Mouse (Mus musculus) forebrain, postnatal 0 days (tissue): Measurements from ENCODE around the gene Sh3bp4. TPM values are rescaled to one million over a fixed set of nuclear protein-coding genes. Genes with fewer than 3 reads are reported as not detected.

ENCODE experiments used
- ATAC-seq: fragments of 200-750 bp; cut with Nextera tagmentation; 2 replicates; pipeline ENCODE4 v1.8.0; 2017; ENCODE audit warnings: mild to moderate bottlenecking, moderate library complexity
- DNase-seq: peaks from one replicate; pipeline ENCODE4 v3.0.0-alpha.2; 2015
- H3K27ac ChIP-seq: fragments of 300-500 bp; sonication (generic); 2 replicates; pipeline ENCODE4 v1.5.1; 2014; ENCODE audit warnings: low read depth, mild to moderate bottlenecking, antibody characterized with exemption, low read length, moderate library complexity, mixed read lengths
- H3K27me3 ChIP-seq: fragments of 300-500 bp; sonication (generic); 2 replicates; pipeline ENCODE4 v1.6.1; 2014; ENCODE audit warnings: mild to moderate bottlenecking, low read length, mixed read lengths; ENCODE audit not compliant: insufficient read depth
- H3K36me3 ChIP-seq: fragments of 300-500 bp; sonication (generic); 2 replicates; pipeline ENCODE4 v1.6.1; 2014; ENCODE audit warnings: mild to moderate bottlenecking, moderate library complexity; ENCODE audit not compliant: insufficient read depth
- H3K4me1 ChIP-seq: fragments of 300-500 bp; sonication (generic); 2 replicates; pipeline ENCODE4 v1.6.1; 2014; ENCODE audit warnings: antibody characterized with exemption; ENCODE audit not compliant: insufficient read depth
- H3K4me2 ChIP-seq: fragments of 300-500 bp; sonication (generic); 2 replicates; pipeline ENCODE4 v1.6.1; 2014; ENCODE audit warnings: low read depth, mild to moderate bottlenecking, moderate library complexity
- H3K4me3 ChIP-seq: fragments of 300-500 bp; sonication (generic); 2 replicates; pipeline ENCODE4 v1.5.1; 2014; ENCODE audit warnings: low read depth, low read length, mixed read lengths
- H3K9ac ChIP-seq: fragments of 300-500 bp; sonication (generic); 2 replicates; pipeline ENCODE4 v1.6.1; 2014; ENCODE audit warnings: mild to moderate bottlenecking
- H3K9me3 ChIP-seq: fragments of 300-500 bp; sonication (generic); 2 replicates; pipeline ENCODE4 v1.6.1; 2016; ENCODE audit warnings: low read length
- CTCF ChIP-seq: sonication (generic); IDR thresholded peaks from 2 replicates; pipeline ENCODE4 v1.5.1; 2016; ENCODE audit warnings: antibody characterized with exemption, control low read depth, low read depth
- WGBS: fragments of 180-500 bp; shearing (Covaris S2); extraction: QIAGEN DNeasy Blood & Tissue Kit; methylation state at CpG from one replicate; pipeline ENCODE4 v1.1.7; 2014; 5-methylcytosine and 5-hydroxymethylcytosine counted together
- polyA plus RNA-seq: library from polyadenylated mRNA; unstranded; fragments of >200 nt; fragmentation: Nextera tagmentation; extraction: Ambion mirVana; gene quantifications from 2 replicates; pipeline ENCODE4 v1.2.1, GENCODE M21; 2015
- total RNA-seq: library from RNA; depleted of rRNA; stranded (reverse); fragments of >200 nt; gene quantifications from 2 replicates; pipeline ENCODE4 v1.2.3, GENCODE M21; 2014; rRNA removed

Sh3bp4 gene
- 29.0 and 29.6 TPM in 2 replicates for total RNA-seq
- 17.4 and 18.9 TPM in 2 replicates for polyA plus RNA-seq

GRCm38 (mm10) chr1:89070103-89070700 lies at the start of gene Sh3bp4:
TSS of gene Sh3bp4 (plus strand) at chr1:89070415.
- TF ChIP-seq CTCF = peak; percentile 27
- Histone ChIP-seq H3K27me3 (no peaks in the 10 kb centered on the region), H3K4me2 (peak within 1 kb of the TSS; percentile 74), H3K9ac (peak within 1 kb of the TSS; percentile 68), H3K27ac (peak within 1 kb of the TSS; percentile 79), H3K4me3 (peak within 1 kb of the TSS; percentile 72), H3K36me3 (no peaks in the 10 kb centered on the region), H3K4me1 (peaks cover 24% of the 10 kb centered on the region; the same call in 1 of the 2 replicates), H3K9me3 (no peaks in the 10 kb centered on the region)
- peak; percentile 95 for DNase-seq
- ATAC-seq = peak; percentile 86
- 1% methylated on average over 60 of the region's 63 CpGs for WGBS

GRCm38 (mm10) chr1:89022997-89023396 lies 47.2 kb upstream of the Sh3bp4 start:
- Histone ChIP-seq H3K27me3 (no peaks in the 10 kb centered on the region), H3K4me1 (no peaks in the 10 kb centered on the region), H3K27ac (no peak overlapping the region), H3K4me3 (no peak overlapping the region), H3K9me3 (no peaks in the 10 kb centered on the region), H3K9ac (no peak overlapping the region), H3K4me2 (no peak overlapping the region), H3K36me3 (no peaks in the 10 kb centered on the region)
- 84% methylated on average over 7 of the region's 7 CpGs for WGBS
- DNase-seq = no peak
- TF ChIP-seq CTCF = no peak
- ATAC-seq = no peak

- no peaks in the 10 kb centered on the region for H3K4me1 ChIP-seq
Observed at GRCm38 (mm10) chr1:89024696-89025612, 45.3 kb upstream of the Sh3bp4 start.

DNA sequence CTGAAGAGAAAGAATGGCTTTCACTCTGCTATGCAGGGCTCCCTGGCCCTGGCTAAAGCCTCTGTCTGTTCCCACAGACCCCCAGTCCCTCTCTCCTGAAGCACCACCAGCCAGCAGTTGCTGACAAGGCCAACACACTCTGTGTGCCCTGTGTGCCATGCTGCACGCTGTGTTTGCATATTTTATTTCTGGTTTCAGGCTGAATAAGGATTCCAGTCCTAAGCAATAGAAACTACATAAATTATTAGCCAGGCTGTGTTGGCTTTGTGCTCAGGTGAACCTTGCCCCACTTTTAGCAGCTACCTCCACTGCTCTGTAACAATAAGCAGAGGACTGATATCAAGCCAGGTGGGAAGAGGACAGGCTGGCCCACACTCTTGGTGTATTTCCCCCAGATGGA lies 44.2 kb upstream of the Sh3bp4 start:
- Histone ChIP-seq H3K9ac (no peak overlapping the region), H3K4me2 (no peak overlapping the region), H3K4me1 (no peaks in the 10 kb centered on the region), H3K27ac (no peak overlapping the region), H3K9me3 (no peaks in the 10 kb centered on the region), H3K27me3 (no peaks in the 10 kb centered on the region), H3K4me3 (no peak overlapping the region), H3K36me3 (no peaks in the 10 kb centered on the region)
- DNase-seq = no peak
- TF ChIP-seq CTCF = no peak
- 58% methylated on average over 1 of the region's 1 CpGs for WGBS
- no peak for ATAC-seq

More at GRCm38 (mm10) chr1:89024696-89025612, 45.3 kb upstream of the Sh3bp4 start:
- Histone ChIP-seq H3K4me2 (no peak overlapping the region), H3K27me3 (no peaks in the 10 kb centered on the region), H3K9me3 (no peaks in the 10 kb centered on the region), H3K4me3 (no peak overlapping the region), H3K9ac (no peak overlapping the region), H3K36me3 (no peaks in the 10 kb centered on the region), H3K27ac (no peak overlapping the region)
- TF ChIP-seq CTCF = no peak
- ATAC-seq (no peak), DNase-seq (no peak)
- 77% methylated on average over 9 of the region's 9 CpGs for WGBS

GRCm38 (mm10) chr1:89029136-89029927 lies 40.9 kb upstream of the Sh3bp4 start:
- Histone ChIP-seq H3K4me1 (no peaks in the 10 kb centered on the region), H3K9ac (no peak overlapping the region), H3K9me3 (no peaks in the 10 kb centered on the region), H3K36me3 (no peaks in the 10 kb centered on the region), H3K4me3 (no peak overlapping the region), H3K27ac (no peak overlapping the region), H3K27me3 (no peaks in the 10 kb centered on the region), H3K4me2 (no peak overlapping the region)
- DNase-seq = no peak
- WGBS = 69% methylated on average over 11 of the region's 11 CpGs
- TF ChIP-seq CTCF = no peak
- ATAC-seq = no peak

DNA sequence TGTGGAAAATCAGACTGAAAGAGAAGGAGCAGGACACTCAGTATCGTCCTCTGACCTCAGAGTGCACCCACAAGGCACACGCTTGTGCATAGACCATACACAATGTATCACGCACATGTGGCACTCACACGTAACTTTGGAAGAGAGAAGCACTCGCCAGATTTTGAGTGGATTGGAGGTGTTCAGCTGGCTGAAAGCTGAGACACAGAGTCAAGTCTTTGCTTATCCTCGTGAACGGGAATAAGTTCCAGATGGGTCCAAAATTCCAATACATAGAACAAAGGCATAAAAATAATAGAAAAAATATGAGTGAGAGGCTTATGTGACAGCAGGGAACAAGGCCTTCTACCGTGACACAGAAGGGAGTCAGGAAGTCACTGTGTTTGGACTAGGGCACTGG lies 36.6 kb upstream of the Sh3bp4 start:
- H3K36me3 ChIP-seq = no peaks in the 10 kb centered on the region
- H3K4me1 ChIP-seq = no peaks in the 10 kb centered on the region
- H3K27me3 ChIP-seq = no peaks in the 10 kb centered on the region
- no peaks in the 10 kb centered on the region for H3K9me3 ChIP-seq
- H3K4me3 ChIP-seq = no peak overlapping the region
- no peak overlapping the region for H3K27ac ChIP-seq
- H3K9ac ChIP-seq = no peak overlapping the region
- ATAC-seq (no peak), DNase-seq (no peak)
- 71% methylated on average over 8 of the region's 8 CpGs for WGBS
- TF ChIP-seq CTCF = no peak
- H3K4me2 ChIP-seq = no peak overlapping the region
